Mouse (Mus musculus): ENCODE measurements at regions not wholly inside any gene's neighbourhood (a gene's known extent, or its start where the extent isn't known, plus 50 kb on each side); places are given as distances from the start of the nearest gene placed in this dataset.

DNA sequence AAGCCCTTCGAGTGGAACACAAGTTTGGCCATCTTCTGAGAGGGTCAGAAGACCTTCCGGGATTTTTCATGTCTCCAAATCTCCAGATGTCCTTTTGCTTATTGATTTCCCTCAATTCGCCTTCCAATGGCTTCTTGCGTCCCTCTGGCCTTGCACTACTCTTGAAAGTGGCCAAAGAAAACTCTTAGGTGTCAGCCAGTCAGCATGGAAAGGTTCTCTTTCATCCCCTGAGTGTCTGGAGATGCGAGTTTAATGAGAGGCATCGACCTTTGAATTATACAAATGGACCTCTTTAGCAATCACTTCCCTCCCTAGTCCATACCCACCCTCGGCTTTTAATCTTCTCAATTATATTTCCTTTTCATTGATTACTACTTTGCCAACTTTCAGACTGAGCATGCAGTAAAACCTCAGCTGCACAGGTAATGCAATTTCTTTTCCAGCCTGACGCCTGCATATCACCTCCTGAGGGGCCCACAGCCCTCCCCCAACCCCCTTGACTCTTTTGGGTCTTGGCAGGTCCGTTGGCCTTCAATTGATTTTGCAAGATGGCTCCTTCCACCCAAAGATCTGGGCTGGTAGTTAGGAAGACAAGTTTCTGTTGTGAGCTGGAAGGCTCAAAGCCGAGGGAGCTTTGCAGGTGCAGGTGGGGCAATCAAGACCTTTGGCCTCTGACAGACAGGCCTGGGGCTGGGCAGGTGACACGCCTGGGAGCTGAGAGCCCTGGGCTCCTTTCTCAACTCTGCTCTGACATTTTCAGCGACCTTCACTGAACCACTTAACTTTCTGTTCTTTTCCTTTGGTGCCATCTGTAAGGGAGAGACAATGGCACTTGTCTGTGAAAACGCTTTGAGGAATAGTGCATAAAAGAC lies 461.8 kb downstream of the Ccdc171 start:
- TF ChIP-seq POLR2A (IDR thresholded peaks at IDR 0.05; ENCODE audit: control insufficient read depth, extremely low read depth, insufficient read depth, low read length, poor library complexity) = no peak
- no peak for TF ChIP-seq CTCF (IDR thresholded peaks at IDR 0.05; ENCODE audit: borderline replicate concordance, control insufficient read depth, extremely low read depth, insufficient read depth, low read length, poor library complexity)

All from thymus, adult 2 months (tissue).